Mouse (Mus musculus) brain, embryonic 14.5 days (tissue): ENCODE measurements at regions not wholly inside any gene's neighbourhood (a gene's known extent, or its start where the extent isn't known, plus 50 kb on each side); places are given as distances from the start of the nearest gene placed in this dataset.
A peak's percentile ranks its signal among the peaks of the same experiment; 100 is the strongest.

Source experiments
- DNase-seq: peaks from one replicate; pipeline ENCODE4 v3.0.0-alpha.2; 2011; ENCODE audit warnings: low read depth
- CTCF ChIP-seq: fragments of 200-500 bp; IDR thresholded peaks from 2 replicates; pipeline ENCODE4 v1.5.1; 2012; ENCODE audit warnings: inconsistent platforms, mild to moderate bottlenecking, moderate library complexity, borderline replicate concordance; ENCODE audit not compliant: insufficient read depth, insufficient read length; ENCODE audit errors: extremely low read depth
- POLR2A ChIP-seq: fragments of 200-500 bp; IDR thresholded peaks from 2 replicates; pipeline ENCODE4 v1.6.1; 2012; ENCODE audit warnings: mild to moderate bottlenecking, inconsistent platforms, borderline replicate concordance; ENCODE audit not compliant: poor library complexity, insufficient read depth, insufficient read length, severe bottlenecking; ENCODE audit errors: extremely low read depth

- DNase-seq = no peak
- no peak for TF ChIP-seq CTCF
- no peak for TF ChIP-seq POLR2A
Measured at GRCm38 (mm10) chr16:55551348-55551747, 253.6 kb upstream of the Zpld1 start.

GRCm38 (mm10) chr16:55550649-55551312 is 253.0 kb upstream of the Zpld1 start:
- TF ChIP-seq CTCF (no peak), POLR2A (no peak)
- peak; percentile 78 for DNase-seq

DNA sequence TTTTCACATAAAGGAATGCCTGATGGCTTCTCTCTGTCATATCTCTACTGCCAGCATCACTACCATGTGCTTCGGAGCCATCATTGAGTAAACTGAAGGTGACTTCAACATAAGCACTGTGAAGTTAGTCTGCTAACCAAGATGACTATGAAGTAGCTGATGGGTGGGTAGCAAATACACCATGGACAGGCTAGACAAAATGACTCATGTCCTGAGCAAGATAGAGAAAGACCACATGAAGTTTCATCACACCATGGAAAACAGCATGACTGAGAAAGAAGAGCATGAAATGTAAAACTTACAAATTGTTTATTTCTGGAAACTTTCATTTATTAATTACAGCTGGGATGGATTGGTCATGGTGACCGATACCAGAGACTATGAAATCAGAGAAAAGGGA is 249.3 kb upstream of the Zpld1 start:
- TF ChIP-seq POLR2A (no peak), CTCF (no peak)
- no peak for DNase-seq

DNA sequence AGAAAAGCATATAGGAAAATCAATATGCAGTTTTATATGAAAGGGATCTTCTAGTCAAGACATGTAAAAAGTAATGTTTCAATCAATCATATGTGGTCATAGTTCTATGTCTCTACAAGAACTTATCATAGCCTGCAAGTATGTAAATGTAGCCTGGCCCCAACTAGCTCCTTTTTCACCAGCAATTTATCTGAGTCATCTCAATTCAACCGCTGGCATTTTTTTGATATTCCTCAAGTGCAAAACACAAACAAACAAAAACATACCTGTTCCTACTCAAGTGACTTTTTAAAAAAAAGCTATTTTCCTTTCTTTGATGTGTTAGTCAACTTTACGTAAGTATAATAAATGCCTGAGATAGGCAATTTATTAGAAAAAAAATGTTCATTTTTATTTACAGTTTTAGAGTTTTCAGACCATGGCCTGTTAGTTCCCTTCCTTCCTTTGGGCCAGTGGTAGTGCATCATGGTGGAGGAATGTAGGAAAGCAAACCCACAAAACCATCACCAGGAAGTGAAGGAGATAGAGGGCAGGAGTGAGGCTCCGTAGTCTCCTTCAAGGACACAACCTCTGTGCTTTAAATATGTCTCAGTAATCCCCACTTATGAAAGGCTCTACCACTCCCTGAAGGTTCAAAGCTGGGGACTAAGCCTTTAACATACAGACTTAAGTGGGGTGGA is 242.7 kb upstream of the Zpld1 start:
- no peak for DNase-seq
- TF ChIP-seq CTCF (no peak), POLR2A (no peak)

- TF ChIP-seq CTCF (no peak), POLR2A (no peak)
- no peak for DNase-seq
Measured at GRCm38 (mm10) chr16:55539179-55539578, 241.4 kb upstream of the Zpld1 start.

DNA sequence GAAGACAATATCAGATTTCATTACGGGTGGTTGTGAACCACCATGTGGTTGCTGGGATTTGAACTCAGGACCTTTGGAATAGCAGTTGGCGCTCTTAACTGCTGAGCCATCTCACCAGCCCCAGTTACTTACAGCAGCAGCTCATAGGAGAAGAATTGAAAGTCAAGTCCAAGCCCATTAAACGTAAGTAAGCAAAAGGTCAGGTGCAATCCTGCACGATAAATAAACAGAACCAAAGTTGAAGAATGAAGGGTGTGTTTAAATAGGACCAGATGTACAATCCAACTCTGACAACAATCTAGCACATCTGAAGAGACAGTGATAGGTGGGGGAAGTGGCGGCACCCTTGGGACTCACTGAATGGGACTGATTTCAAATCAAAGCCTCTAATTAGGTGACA is 239.8 kb upstream of the Zpld1 start:
- TF ChIP-seq CTCF (no peak), POLR2A (no peak)
- DNase-seq = no peak

DNA sequence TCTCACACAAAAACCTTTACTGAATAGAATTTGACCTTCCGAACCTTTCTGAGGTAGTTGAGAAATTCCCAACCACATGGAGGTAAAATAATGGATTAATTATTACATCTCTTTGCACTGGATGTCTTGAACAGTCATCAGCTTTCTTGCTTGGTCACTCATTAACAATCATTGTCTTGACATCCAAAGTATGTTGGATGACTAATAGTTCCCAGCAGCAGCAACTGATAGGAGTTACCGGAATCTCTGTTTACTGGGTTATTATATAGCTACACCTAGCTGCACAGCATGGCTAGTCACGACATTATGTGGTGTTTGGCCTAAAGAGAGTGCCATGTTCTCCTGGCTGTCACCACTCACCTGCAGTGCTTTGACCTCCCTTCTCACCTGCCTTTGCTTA is 234.9 kb upstream of the Zpld1 start:
- TF ChIP-seq CTCF = no peak
- no peak for TF ChIP-seq POLR2A
- DNase-seq = no peak

DNA sequence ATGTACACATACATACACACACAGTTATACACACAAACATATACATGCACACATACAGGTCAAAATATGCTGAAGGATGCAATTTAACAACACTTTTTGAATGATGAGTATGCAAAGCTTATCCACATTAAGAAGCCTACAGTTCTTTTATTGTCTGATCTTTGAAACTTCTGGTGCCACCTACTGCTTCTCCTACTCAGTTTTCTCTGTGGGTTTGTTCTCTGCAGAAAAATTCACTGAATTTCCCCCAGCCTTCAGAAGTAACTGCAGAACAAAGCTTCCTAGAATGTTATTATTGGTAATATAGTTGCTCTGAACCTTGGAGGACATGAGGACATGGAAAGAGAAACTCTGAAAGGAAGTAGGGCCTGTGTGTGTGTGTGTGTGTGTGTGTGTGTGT is 233.1 kb upstream of the Zpld1 start:
- DNase-seq = no peak
- TF ChIP-seq POLR2A = no peak
- TF ChIP-seq CTCF = no peak

DNA sequence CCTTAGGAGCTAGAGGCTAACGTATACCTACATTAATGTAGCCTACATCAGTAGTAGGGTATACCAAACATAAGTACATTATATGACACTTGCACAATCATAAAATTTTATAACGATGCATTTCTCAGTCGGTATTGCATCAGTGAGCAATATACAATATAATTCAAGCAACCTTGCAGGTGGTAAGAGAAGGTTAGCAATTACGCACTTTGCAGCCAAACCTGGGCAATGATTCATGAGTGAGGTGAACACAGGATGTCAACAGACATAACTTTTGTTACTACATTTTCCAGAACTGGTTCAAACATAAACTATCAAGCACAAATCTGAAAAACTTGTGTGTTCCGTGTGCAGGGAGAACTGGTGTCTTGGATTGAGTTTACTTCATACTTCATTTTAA is 229.9 kb upstream of the Zpld1 start:
- TF ChIP-seq POLR2A (no peak), CTCF (no peak)
- DNase-seq = no peak

DNA sequence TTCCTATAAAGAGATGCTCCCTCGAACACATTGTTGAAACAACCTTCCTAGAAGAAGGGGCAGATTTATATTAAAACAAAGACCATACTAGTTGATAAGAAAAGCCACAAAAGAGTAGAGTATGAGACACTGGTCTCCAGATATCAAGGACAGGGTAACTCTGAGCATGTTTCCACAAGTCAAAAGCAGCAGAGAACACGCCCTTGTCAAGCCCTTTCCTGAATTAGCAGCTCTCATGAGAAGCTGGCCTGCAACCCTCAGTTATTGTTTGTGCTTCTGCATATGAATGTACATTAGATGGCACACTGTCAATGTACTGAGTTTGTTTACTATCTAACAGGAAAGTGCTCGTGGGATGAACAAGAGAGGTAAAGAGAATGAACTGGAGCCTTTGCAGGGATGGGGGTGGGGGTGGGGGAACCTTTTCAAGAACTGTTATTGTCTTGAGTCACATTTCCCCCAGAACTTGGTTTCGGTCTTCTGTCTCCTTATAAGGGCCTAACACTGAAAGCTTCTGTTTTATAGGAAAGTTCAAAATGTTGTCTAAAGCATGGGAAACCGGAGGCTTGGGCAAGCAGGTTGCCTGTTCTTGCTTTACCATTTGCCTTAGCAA is 228.6 kb upstream of the Zpld1 start:
- DNase-seq = no peak
- TF ChIP-seq POLR2A (no peak), CTCF (no peak)

GRCm38 (mm10) chr16:55523264-55523663 is 225.5 kb upstream of the Zpld1 start:
- TF ChIP-seq CTCF = no peak
- TF ChIP-seq POLR2A = no peak
- DNase-seq = no peak
